Mouse (Mus musculus): ENCODE results near the gene Mri1.

Gene Mri1

DNA sequence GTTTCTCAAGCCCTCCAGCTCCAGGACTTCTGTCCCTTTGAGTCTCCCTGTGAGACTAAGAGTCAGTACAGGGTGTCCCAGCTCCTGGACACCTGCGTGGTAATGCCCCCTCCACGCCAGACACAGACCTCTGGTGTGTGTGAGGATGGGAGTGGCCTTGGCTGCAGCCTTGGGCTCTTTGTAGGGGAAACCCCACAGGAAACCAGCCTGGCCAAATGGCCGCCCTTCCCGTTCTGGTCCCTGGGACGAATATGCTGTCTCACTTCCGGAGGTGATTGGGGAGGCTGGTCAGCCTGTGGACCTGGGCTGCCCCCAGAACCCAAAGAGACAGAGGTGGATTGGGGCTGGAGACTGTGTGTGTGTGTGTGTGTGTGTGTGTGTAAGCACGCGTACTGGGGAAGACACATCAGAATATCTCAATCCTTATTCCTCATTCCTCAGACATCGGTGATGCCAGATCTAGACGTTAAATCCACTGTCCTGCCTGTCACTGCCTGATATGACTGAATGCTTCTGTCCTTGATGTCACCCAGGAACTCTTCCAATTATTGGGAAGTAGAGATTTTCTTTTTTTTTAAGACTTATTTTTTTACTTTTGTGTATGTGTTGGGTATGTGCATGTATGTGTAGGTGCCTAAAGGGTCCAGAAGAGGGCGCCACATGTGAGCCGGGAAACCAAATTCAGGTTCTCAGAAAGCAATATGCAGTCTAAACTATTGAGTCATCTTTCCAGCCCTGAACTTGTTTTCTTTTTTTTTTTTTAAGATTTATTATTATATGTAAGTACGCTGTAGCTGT is 53.0 kb downstream of the Mri1 start:
- in situ Hi-C loops (cut with MboI; ENCODE audit: low sequenced_read_pairs), result no loop called here

DNA sequence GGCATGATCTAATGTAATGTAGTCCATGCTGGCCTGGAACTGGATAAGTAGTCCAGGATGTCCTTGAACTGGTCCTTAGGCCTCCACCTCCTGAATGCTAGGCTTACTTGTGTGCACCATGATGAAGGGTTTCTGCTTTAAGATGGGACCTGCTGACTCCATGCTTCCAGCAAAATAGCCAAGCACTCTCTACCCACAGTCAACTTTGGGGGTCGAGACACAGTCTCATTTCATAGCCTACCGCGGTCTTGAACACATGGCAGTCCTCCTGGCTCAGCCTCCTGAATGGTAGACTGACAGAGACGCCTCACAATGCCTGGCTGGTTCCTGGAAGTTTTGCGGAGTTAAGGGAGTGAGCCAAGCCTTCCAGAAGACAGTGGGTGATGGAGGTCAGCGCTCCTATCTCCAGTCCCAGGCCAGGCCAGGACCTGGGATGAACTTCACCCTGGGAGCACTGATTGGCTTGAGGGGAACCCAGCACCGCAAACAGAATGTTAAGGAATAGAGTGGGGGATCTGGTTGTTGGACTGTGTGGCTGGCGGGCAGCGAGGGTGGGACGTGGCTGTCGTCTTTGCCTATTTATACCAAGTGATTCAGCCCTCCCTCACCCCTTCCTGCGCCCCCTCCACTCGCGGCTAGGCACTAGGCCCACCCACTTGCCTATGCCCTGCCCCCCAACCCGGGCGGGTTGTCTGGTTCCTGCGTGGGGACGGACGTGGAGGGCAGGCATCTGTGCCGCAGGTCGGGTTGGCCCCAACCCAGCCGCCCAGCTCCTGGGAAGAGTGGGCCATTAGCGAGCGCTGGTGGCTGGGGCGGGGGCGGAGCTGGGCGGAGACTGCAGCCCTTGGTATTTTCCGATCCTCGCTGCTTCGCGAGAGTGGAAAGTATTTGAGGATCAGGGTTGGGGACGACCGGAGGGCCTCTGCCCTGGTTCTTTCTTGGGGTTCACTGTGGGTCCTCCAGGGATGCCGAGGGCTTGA is 53.9 kb downstream of the Mri1 start:
- in situ Hi-C loops (cut with MboI; ENCODE audit: low sequenced_read_pairs), result no loop called here

DNA sequence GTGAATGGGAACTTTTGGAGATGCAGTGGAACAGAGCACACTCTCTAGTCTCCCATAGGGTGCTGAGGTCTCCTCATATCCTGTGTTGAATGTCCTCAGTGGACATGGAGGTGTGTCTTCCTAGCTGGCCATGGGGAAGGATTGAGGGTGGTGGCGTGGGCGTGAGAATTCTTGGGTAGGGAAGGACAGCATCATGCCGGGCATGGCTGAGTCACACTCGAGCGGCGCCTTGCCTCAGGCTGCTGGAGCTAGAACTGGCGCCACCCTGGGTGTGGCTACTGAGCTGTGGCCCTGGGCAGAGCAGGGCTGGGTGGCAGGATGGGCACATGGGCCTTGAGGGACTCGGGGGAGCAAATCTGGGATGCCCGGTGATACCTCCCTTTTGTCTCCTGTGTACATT is 54.7 kb downstream of the Mri1 start:
- in situ Hi-C loops (cut with MboI; ENCODE audit: low sequenced_read_pairs), result no loop called here

DNA sequence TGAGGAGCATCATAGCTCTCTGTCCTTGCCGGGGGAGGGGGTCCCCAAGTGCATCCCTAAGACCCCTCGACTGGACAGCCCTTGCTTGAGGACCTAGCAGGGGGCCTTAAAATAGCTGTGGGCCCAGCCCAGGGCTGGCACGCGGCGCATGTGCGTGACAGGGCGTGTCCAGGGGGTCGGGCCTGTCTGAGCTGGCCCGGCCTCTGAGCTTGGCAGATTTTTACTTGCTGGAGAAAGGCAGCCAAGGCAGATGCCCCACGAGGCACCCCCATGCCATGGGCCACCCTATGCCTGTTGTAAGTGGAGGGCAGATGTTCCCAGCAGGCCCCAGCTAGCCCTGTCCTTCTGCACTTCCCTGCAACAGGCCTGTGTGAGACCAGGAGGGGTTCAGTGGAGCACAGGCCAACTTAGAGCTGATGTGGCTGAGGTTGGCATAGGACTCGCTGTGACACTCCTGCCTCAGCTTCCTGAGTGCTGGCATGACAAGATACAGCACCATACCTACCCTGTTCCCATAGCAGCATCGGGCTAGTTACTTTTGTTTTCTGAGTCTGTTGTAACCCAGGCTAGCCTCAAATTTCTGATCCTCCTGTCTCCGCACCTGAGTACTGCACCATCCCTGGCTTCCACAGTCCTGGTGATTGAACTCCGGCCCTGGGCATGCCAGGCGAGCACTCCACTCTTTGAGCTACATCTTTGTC is 55.4 kb downstream of the Mri1 start:
- in situ Hi-C loops (cut with MboI; ENCODE audit: low sequenced_read_pairs), result no loop called here

DNA sequence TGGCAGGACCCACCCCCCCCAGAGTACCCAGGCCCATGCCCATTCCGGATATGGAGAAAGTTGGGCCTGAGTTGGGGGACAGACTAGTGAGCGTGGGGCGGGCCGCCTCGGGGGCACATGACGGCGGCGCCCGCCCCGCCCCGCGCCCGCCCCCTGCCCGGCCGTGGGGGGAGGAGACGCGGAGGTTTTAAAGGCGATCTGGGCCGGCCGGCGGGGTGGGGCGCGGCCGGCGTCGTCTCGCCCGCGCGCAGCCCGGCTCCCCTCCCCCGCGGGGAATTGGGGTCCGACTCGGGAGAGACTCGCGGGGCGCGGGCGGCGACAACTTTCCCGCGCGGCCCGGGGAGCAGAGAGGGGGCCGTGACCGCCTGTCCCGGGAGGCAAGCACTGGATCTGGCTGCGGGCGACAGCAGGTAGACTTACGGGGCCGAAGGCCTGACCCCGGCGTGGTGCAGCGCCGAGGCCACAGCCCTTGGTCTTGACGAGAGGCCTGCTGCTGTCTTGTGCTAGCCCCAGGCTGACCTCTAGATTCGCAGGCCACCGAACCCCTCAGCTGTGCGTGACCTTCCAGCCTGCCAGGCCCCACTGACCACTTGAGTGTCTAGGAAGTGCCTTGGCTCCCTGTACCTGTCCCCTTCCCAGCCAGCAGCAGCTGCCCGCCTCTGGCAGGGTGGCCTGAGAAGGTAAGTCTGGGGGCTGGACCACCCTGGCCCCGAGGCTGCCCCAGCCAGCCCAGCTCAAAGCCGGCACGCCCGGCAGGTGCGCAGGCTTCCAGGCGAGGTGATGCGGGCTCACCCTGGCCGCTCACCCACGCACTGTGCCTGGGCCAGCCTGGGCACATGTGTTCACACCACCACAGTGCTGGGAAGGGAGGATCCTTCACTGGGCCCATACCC is 56.2 kb downstream of the Mri1 start:
- in situ Hi-C loops (cut with MboI; ENCODE audit: low sequenced_read_pairs), result no loop called here

DNA sequence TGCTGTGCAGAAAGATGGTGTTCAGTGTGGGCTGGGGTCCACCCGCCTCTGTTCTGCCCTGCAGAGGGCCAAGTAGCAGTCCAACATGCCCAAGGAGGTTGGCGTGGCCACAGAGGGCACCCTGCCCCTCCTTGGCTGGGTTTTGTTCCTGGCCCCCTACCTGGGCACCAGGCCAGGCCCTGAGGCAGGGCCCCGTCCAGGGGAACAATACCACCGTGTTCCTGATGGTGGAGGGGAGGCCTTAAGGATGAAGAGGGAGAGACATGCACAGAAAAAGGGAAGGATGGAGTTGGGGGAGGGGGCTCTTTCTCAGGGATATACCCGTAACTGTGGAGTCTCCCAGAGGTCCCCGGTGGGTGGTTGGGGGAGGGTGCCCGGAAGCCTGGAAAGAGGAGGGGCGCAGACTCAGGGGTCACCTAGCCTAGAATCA is 57.0 kb downstream of the Mri1 start:
- in situ Hi-C loops (cut with MboI; ENCODE audit: low sequenced_read_pairs), result no loop called here
